Mouse (Mus musculus) forebrain, embryonic 10.5 days (tissue): ENCODE data around the gene Zmynd10. TPM values are rescaled to one million over a fixed set of nuclear protein-coding genes. Genes with fewer than 3 reads are reported as not detected.

Experiments used
- DNase-seq: peaks from one replicate; pipeline ENCODE4 v3.0.0-alpha.2; 2017; ENCODE audit warnings: low spot score; ENCODE audit errors: extremely low spot score
- H3K27ac ChIP-seq: fragments of 300-500 bp; sonication (generic); 2 replicates; pipeline ENCODE4 v1.5.1; 2016; ENCODE audit warnings: mild to moderate bottlenecking
- H3K27me3 ChIP-seq: fragments of 300-500 bp; sonication (generic); 2 replicates; pipeline ENCODE4 v1.6.1; 2016; ENCODE audit warnings: mild to moderate bottlenecking; ENCODE audit not compliant: poor library complexity, severe bottlenecking
- H3K36me3 ChIP-seq: fragments of 300-500 bp; sonication (generic); replicated peaks from 2 replicates; pipeline ENCODE4 v1.6.1; 2016; ENCODE audit warnings: mild to moderate bottlenecking, moderate library complexity
- H3K4me1 ChIP-seq: fragments of 300-500 bp; sonication (generic); 2 replicates; pipeline ENCODE4 v1.6.1; 2016
- H3K4me3 ChIP-seq: fragments of 300-500 bp; sonication (generic); 2 replicates; pipeline ENCODE4 v1.5.1; 2016; ENCODE audit warnings: mild to moderate bottlenecking, moderate library complexity
- H3K9me3 ChIP-seq: fragments of 300-500 bp; sonication (generic); 2 replicates; pipeline ENCODE4 v1.6.1; 2016; ENCODE audit warnings: mild to moderate bottlenecking, moderate library complexity
- WGBS: fragments of 180-500 bp; shearing (Covaris S2); methylation state at CpG from one replicate; pipeline ENCODE4 v1.1.7; 2016; 5-methylcytosine and 5-hydroxymethylcytosine counted together
- polyA plus RNA-seq: library from polyadenylated mRNA; unstranded; fragments of >200 nt; fragmentation: Nextera tagmentation; extraction: Ambion mirVana; gene quantifications from 2 replicates; pipeline ENCODE4 v1.2.1, GENCODE M21; 2016

The Zmynd10 gene
- 0.74 and 1.4 TPM in 2 replicates for polyA plus RNA-seq

GRCm38 (mm10) chr9:107547026-107547425 lies at the start of gene Zmynd10:
TSS of gene Zmynd10 (plus strand) at chr9:107547298.
- Histone ChIP-seq H3K4me3 (peak within 1 kb of the TSS; percentile 42), H3K27ac (peak within 1 kb of the TSS; percentile 59), H3K9me3 (no peaks in the 10 kb centered on the region), H3K27me3 (peaks cover 48% of the 10 kb centered on the region), H3K4me1 (peaks cover 66% of the 10 kb centered on the region), H3K36me3 (peaks cover 23% of the 10 kb centered on the region)
- WGBS: 5% methylated on average over 20 of the region's 20 CpGs
- DNase-seq: peak; percentile 91

GRCm38 (mm10) chr9:107500708-107501286 lies 46.3 kb upstream of the Zmynd10 start:
- Histone ChIP-seq H3K4me1 (peaks cover 19% of the 10 kb centered on the region), H3K27ac (0 out of 2 replicates have a peak overlapping the region, but pooled peaks have one; percentile 9), H3K36me3 (peaks cover 5% of the 10 kb centered on the region), H3K4me3 (no peak overlapping the region), H3K9me3 (no peaks in the 10 kb centered on the region), H3K27me3 (no peaks in the 10 kb centered on the region)
- no peak for DNase-seq
- WGBS: 96% methylated on average over 3 of the region's 3 CpGs

- H3K36me3 ChIP-seq: peaks cover 5% of the 10 kb centered on the region
- H3K27me3 ChIP-seq: 0 out of 2 replicates have a peak, but pooled peaks cover 2% of the 10 kb centered on the region
- WGBS: 91% methylated on average over 12 of the region's 12 CpGs
- peaks cover 17% of the 10 kb centered on the region for H3K4me1 ChIP-seq
- no peaks in the 10 kb centered on the region for H3K9me3 ChIP-seq
- DNase-seq: no peak
- H3K4me3 ChIP-seq: no peak overlapping the region
- H3K27ac ChIP-seq: no peak overlapping the region
Observed at GRCm38 (mm10) chr9:107502131-107502846, 44.8 kb upstream of the Zmynd10 start.

- Histone ChIP-seq H3K4me1 (peaks cover 33% of the 10 kb centered on the region), H3K27me3 (0 out of 2 replicates have a peak, but pooled peaks cover 3% of the 10 kb centered on the region), H3K27ac (peak overlapping the region; percentile 48), H3K4me3 (no peak overlapping the region), H3K36me3 (no peaks in the 10 kb centered on the region), H3K9me3 (no peaks in the 10 kb centered on the region)
- no peak for DNase-seq
- WGBS: 85% methylated on average over 19 of the region's 19 CpGs
Observed at GRCm38 (mm10) chr9:107504662-107505537, 42.2 kb upstream of the Zmynd10 start.

GRCm38 (mm10) chr9:107508266-107508665 lies 38.8 kb upstream of the Zmynd10 start:
- peaks cover 66% of the 10 kb centered on the region for H3K4me1 ChIP-seq
- 64% methylated on average over 10 of the region's 10 CpGs for WGBS
- H3K36me3 ChIP-seq: no peaks in the 10 kb centered on the region
- peak overlapping the region; percentile 54; the same call in 1 of the 2 replicates for H3K27ac ChIP-seq
- H3K9me3 ChIP-seq: no peaks in the 10 kb centered on the region
- 0 out of 2 replicates have a peak, but pooled peaks cover 3% of the 10 kb centered on the region for H3K27me3 ChIP-seq
- H3K4me3 ChIP-seq: no peak overlapping the region
- no peak for DNase-seq

- Histone ChIP-seq H3K27me3 (0 out of 2 replicates have a peak, but pooled peaks cover 3% of the 10 kb centered on the region), H3K4me1 (peaks cover 67% of the 10 kb centered on the region), H3K9me3 (no peaks in the 10 kb centered on the region), H3K27ac (no peak overlapping the region), H3K36me3 (no peaks in the 10 kb centered on the region), H3K4me3 (no peak overlapping the region)
- DNase-seq: no peak
- 87% methylated on average over 14 of the region's 14 CpGs for WGBS
Observed at GRCm38 (mm10) chr9:107510384-107511100, 36.6 kb upstream of the Zmynd10 start.

- 67% methylated on average over 8 of the region's 8 CpGs for WGBS
Observed at GRCm38 (mm10) chr9:107511436-107511835, 35.7 kb upstream of the Zmynd10 start.

GRCm38 (mm10) chr9:107512326-107512725 lies 34.8 kb upstream of the Zmynd10 start:
- Histone ChIP-seq H3K27me3 (0 out of 2 replicates have a peak, but pooled peaks cover 1% of the 10 kb centered on the region), H3K4me1 (peaks cover 63% of the 10 kb centered on the region), H3K4me3 (no peak overlapping the region), H3K27ac (peak overlapping the region; percentile 71), H3K36me3 (no peaks in the 10 kb centered on the region), H3K9me3 (no peaks in the 10 kb centered on the region)
- WGBS: 64% methylated on average over 16 of the region's 16 CpGs
- DNase-seq: no peak

More at GRCm38 (mm10) chr9:107511436-107511835, 35.7 kb upstream of the Zmynd10 start:
- peak overlapping the region; percentile 71 for H3K27ac ChIP-seq
- H3K36me3 ChIP-seq: no peaks in the 10 kb centered on the region
- H3K9me3 ChIP-seq: no peaks in the 10 kb centered on the region
- DNase-seq: no peak
- H3K27me3 ChIP-seq: 0 out of 2 replicates have a peak, but pooled peaks cover 3% of the 10 kb centered on the region
- peaks cover 66% of the 10 kb centered on the region for H3K4me1 ChIP-seq
- H3K4me3 ChIP-seq: no peak overlapping the region

- peaks cover 48% of the 10 kb centered on the region for H3K4me1 ChIP-seq
- 25% methylated on average over 14 of the region's 14 CpGs for WGBS
- DNase-seq: peak; percentile 88
- no peaks in the 10 kb centered on the region for H3K36me3 ChIP-seq
- H3K4me3 ChIP-seq: no peak overlapping the region; the same call in 1 of the 2 replicates
- no peaks in the 10 kb centered on the region for H3K9me3 ChIP-seq
- no peak overlapping the region for H3K27ac ChIP-seq
- 0 out of 2 replicates have a peak, but pooled peaks cover 3% of the 10 kb centered on the region for H3K27me3 ChIP-seq
Observed at GRCm38 (mm10) chr9:107514303-107514955, 32.7 kb upstream of the Zmynd10 start.

GRCm38 (mm10) chr9:107520331-107520730 lies 26.8 kb upstream of the Zmynd10 start:
- no peak for DNase-seq
- no peaks in the 10 kb centered on the region for H3K36me3 ChIP-seq
- peaks cover 48% of the 10 kb centered on the region for H3K27me3 ChIP-seq
- H3K27ac ChIP-seq: no peak overlapping the region
- H3K4me1 ChIP-seq: peaks cover 24% of the 10 kb centered on the region
- WGBS: 64% methylated on average over 6 of the region's 6 CpGs
- H3K4me3 ChIP-seq: no peak overlapping the region
- H3K9me3 ChIP-seq: no peaks in the 10 kb centered on the region

GRCm38 (mm10) chr9:107521190-107521589 lies 25.9 kb upstream of the Zmynd10 start:
- no peaks in the 10 kb centered on the region for H3K36me3 ChIP-seq
- no peak overlapping the region for H3K27ac ChIP-seq

More at GRCm38 (mm10) chr9:107521190-107521589, 25.9 kb upstream of the Zmynd10 start:
- Histone ChIP-seq H3K4me3 (no peak overlapping the region), H3K27me3 (peaks cover 56% of the 10 kb centered on the region), H3K9me3 (no peaks in the 10 kb centered on the region), H3K4me1 (peaks cover 28% of the 10 kb centered on the region)
- DNase-seq: no peak
- WGBS: 72% methylated on average over 5 of the region's 5 CpGs
